Mouse (Mus musculus) liver, embryonic 11.5 days (tissue): ENCODE data around the gene Cercam. TPM values are rescaled to one million over a fixed set of nuclear protein-coding genes. Genes with fewer than 3 reads are reported as not detected.

Experiments used
- ATAC-seq: fragments of 200-750 bp; cut with Nextera tagmentation; replicated peaks from 2 replicates; pipeline ENCODE4 v1.8.0; 2017; ENCODE audit warnings: moderate number of reproducible peaks, mild to moderate bottlenecking, moderate TSS enrichment, moderate library complexity; ENCODE audit not compliant: low FRiP score
- DNase-seq: peaks from one replicate; pipeline ENCODE4 v3.0.0-alpha.2; 2017; ENCODE audit warnings: low spot score
- H3K27ac ChIP-seq: fragments of 300-500 bp; sonication (generic); 2 replicates; pipeline ENCODE4 v1.5.1; 2014; ENCODE audit warnings: mild to moderate bottlenecking, low read depth, low read length, control low read depth
- H3K27me3 ChIP-seq: fragments of 300-500 bp; sonication (generic); replicated peaks from 2 replicates; pipeline ENCODE4 v1.6.1; 2014; ENCODE audit warnings: low read length, mixed read lengths; ENCODE audit not compliant: control insufficient read depth, insufficient read depth
- H3K36me3 ChIP-seq: fragments of 300-500 bp; sonication (generic); 2 replicates; pipeline ENCODE4 v1.6.1; 2014; ENCODE audit warnings: mild to moderate bottlenecking, low read length, moderate library complexity, mixed read lengths; ENCODE audit not compliant: control insufficient read depth, insufficient read depth
- H3K4me1 ChIP-seq: fragments of 300-500 bp; sonication (generic); replicated peaks from 2 replicates; pipeline ENCODE4 v1.6.1; 2014; ENCODE audit warnings: low read length, mixed read lengths; ENCODE audit not compliant: control insufficient read depth, insufficient read depth
- H3K4me2 ChIP-seq: fragments of 300-500 bp; sonication (generic); 2 replicates; pipeline ENCODE4 v1.6.1; 2014; ENCODE audit warnings: mild to moderate bottlenecking, control low read depth, moderate library complexity
- H3K4me3 ChIP-seq: fragments of 300-500 bp; sonication (generic); 2 replicates; pipeline ENCODE4 v1.5.1; 2014; ENCODE audit warnings: low read depth, low read length, control low read depth
- H3K9ac ChIP-seq: fragments of 300-500 bp; sonication (generic); 2 replicates; pipeline ENCODE4 v1.6.1; 2014; ENCODE audit warnings: low read depth, low read length, control low read depth
- H3K9me3 ChIP-seq: fragments of 300-500 bp; sonication (generic); 2 replicates; pipeline ENCODE4 v1.6.1; 2016; ENCODE audit warnings: low read length, inconsistent platforms, mixed read lengths; ENCODE audit not compliant: control insufficient read depth
- WGBS: fragments of 180-500 bp; shearing (Covaris S2); extraction: QIAGEN DNeasy Blood & Tissue Kit; methylation state at CpG from one replicate; pipeline ENCODE4 v1.1.7; 2014; 5-methylcytosine and 5-hydroxymethylcytosine counted together
- polyA plus RNA-seq: library from polyadenylated mRNA; unstranded; fragments of >200 nt; fragmentation: Nextera tagmentation; extraction: Ambion mirVana; gene quantifications from 2 replicates; pipeline ENCODE4 v1.2.1, GENCODE M21; 2014

Gene Cercam
- 49.0 and 54.3 TPM in 2 replicates for polyA plus RNA-seq

DNA sequence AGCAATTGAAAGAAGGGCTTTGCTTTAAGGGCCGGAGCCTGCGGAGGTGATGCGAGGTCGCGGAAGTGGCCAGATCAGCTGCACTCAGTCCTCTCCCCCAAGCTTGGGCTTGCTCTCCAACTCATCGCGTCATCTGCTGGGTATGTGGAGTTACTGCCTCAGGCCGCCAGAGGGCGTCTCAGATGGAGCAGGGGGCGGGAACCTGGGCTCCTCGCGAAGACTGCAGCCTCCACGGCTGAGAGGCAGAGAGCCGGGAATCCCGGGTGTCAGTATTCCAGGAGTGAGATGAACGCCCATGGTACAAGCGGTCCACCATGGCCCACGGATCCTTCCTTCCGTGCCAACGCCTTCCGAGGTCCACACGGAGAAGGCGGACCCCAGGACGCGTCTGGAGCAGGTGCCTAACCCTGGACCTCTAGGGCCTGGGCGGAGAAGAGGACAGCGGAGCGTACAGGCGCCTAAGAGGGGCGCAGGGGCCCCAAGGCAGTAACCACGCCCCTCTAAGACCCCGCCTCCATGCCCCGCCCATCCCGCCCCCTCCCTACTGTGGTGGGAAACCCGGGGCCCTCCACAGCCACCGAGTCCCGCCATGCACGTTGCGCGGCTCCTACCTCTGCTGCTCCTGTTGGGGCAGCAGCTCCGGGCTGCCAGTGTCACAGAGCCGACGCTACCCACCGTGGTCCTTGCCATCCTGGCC is at the start of gene Cercam:
Gene Cercam (plus strand): TSS at position 216 of the 697 bp plus-strand sequence.
- under 1% methylated on average over 44 of the region's 44 CpGs for WGBS
- H3K4me2 ChIP-seq, result peak within 1 kb of the TSS; percentile 97
- H3K4me1 ChIP-seq, result peaks cover 6% of the 10 kb centered on the region

DNA sequence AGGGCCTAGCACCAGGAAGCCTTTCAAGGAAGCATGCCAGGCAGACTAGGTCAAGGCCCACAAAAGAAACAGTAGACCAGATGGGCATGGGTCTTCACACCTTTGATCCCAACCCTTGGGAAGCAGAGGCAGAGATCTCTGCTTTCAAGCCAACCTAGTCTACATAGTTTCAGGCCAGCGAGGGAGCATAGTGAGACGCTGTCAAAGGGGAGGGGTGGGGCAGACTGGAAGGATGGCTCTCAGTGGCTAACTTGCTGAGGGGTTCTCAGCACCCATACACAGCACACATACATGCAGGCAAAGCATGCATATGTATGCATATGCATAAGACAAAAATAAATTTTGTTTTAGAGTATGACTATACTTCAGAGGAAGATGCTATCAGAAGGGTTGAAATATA is 49.6 kb upstream of the Cercam start:
- 32% methylated on average over 2 of the region's 2 CpGs for WGBS
- Histone ChIP-seq H3K9me3 (no peaks in the 10 kb centered on the region), H3K36me3 (no peaks in the 10 kb centered on the region), H3K27me3 (no peaks in the 10 kb centered on the region), H3K4me3 (no peak overlapping the region), H3K9ac (no peak overlapping the region), H3K27ac (peak overlapping the region; percentile 88; the same call in 1 of the 2 replicates), H3K4me1 (peaks cover 13% of the 10 kb centered on the region), H3K4me2 (peak overlapping the region; percentile 95)
- no peak for DNase-seq
- no peak for ATAC-seq

More for the DNA sequence above, at the start of gene Cercam:
- peaks cover 11% of the 10 kb centered on the region for H3K36me3 ChIP-seq
- DNase-seq (peak; percentile 92), ATAC-seq (peak; percentile 87)
- peak within 1 kb of the TSS; percentile 68 for H3K4me3 ChIP-seq
- peak within 1 kb of the TSS; percentile 85 for H3K9ac ChIP-seq
- no peaks in the 10 kb centered on the region for H3K9me3 ChIP-seq
- no peaks in the 10 kb centered on the region for H3K27me3 ChIP-seq
- H3K27ac ChIP-seq, result peak within 1 kb of the TSS; percentile 97

DNA sequence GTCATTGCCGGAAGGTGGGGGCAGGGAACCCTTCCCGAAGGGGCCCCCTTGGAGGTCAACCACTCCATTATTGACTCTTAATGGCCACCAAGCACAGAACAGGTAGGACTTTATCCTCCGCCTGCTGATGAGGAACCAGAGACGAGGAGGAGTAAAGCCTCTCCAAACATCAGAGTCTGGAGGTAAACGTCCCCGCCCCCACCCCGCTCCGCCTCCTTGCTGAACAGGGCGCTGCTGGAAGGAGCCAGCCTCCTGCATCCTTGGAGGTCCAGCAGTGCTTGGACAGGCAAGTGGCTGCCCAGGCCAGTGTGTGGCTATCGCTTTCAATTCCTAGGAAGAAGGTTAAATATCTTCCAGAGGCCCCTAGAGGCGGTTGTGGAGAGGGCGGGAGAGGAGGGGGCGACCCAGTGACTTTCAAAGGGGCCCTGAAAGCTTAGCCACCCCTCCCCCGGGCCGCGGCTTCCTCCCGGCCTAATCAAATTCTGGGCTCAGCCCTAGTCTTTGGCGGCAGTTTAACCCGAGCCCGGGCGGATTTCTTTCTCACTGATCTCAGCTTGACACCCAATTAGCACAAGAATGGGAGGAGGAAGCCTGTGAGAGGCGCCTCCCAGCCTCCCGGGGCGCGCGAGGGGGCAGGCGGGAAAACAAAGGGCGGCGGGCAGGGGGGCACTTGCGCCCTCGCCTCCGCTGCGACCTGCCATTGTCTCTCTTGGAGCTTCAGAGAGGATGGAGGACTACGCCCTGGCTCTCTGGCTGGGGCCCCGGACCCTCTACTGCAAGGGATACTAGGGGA is 48.7 kb upstream of the Cercam start, which contains the start of gene Urm1:
Gene Urm1 (plus strand): TSS at position 51 of the 793 bp plus-strand sequence.
- Histone ChIP-seq H3K9ac (peak within 1 kb of the TSS; percentile 72), H3K4me3 (peak within 1 kb of the TSS; percentile 52), H3K36me3 (no peaks in the 10 kb centered on the region), H3K4me2 (peak within 1 kb of the TSS; percentile 95), H3K4me1 (peaks cover 13% of the 10 kb centered on the region), H3K9me3 (no peaks in the 10 kb centered on the region), H3K27me3 (no peaks in the 10 kb centered on the region), H3K27ac (peak within 1 kb of the TSS; percentile 88)
- ATAC-seq, result peak; percentile 72
- DNase-seq, result peak; percentile 81
- WGBS, result 2% methylated on average over 35 of the region's 35 CpGs

DNA sequence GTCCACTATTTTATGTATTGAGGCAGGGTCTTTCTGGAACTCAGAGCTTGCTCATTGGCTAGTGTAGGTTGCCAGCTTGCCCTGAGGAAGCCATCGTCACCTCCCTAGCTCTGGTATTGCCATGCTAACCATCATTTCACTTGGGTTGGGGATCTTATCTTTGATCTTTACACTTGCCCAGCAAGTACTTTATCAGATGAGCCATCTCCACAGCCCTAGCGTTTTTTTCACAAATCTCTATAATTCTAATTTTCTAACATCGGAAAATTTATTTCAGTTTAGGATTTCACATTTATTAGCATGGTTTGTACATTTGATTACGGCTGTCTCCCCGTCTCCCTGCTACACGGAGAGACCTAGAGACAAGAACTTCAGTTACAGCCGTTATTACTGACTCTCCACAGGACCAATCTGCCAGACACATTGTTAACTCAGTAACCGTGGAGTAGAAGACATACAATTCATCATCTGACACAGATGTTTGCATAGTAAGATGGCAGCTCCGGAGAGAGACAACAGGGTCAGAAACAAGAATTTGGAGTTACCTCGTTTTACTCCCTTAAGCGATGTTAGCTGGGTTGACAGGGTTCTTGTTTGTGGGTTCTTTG is 42.5 kb upstream of the Cercam start:
- no peaks in the 10 kb centered on the region for H3K27me3 ChIP-seq
- peak overlapping the region; percentile 83 for H3K4me2 ChIP-seq
- peaks cover 15% of the 10 kb centered on the region for H3K4me1 ChIP-seq
- peak overlapping the region; percentile 84 for H3K9ac ChIP-seq
- H3K36me3 ChIP-seq, result no peaks in the 10 kb centered on the region
- H3K27ac ChIP-seq, result peak overlapping the region; percentile 89
- 12% methylated on average over 11 of the region's 11 CpGs for WGBS
- no peaks in the 10 kb centered on the region for H3K9me3 ChIP-seq
- ATAC-seq (peak; percentile 20), DNase-seq (no peak)
- H3K4me3 ChIP-seq, result peak overlapping the region; percentile 97

DNA sequence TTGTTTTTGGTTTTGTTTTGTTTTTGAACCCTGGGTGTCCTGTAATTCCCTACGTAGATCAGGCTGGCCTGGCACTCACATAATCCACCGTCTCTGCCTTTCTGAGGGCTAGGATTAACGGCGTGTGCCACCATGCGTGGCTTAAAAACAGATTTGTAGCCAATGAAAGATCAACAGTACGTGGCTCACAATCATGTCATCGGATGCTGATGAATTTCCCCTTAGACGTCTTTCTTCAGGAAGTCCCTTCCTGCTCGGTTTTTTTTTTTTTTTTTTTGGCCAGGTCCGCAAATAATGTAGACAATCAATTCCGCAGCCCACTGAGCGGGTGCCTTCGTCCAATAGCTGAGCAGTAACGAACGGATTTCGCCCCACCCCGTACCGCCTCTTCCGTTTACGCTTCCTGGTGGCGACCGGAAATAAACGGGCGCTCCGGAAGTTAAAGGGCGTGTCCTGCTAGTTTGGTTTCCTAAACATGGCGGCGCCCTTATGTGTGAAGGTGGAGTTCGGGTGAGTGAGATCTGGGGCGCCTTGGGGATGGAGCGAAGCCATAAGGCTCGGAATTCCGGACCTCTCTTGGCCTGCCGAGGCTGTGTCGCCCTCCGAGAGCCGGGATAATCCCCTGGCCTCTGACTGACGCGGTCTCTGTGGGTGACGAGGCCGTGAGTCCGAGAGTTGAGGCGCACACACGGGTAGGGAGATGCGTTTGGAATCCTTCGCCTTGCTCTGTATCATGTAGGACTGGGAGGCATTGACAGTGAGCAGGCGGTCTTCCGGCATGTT is 41.8 kb upstream of the Cercam start:
- under 1% methylated on average over 48 of the region's 48 CpGs for WGBS
- Histone ChIP-seq H3K4me3 (peak overlapping the region; percentile 97), H3K4me2 (peak overlapping the region; percentile 83), H3K27me3 (no peaks in the 10 kb centered on the region), H3K9ac (peak overlapping the region; percentile 84), H3K27ac (peak overlapping the region; percentile 89), H3K9me3 (no peaks in the 10 kb centered on the region), H3K36me3 (no peaks in the 10 kb centered on the region), H3K4me1 (peaks cover 15% of the 10 kb centered on the region)
- peak; percentile 95 for DNase-seq
- peak; percentile 98 for ATAC-seq

DNA sequence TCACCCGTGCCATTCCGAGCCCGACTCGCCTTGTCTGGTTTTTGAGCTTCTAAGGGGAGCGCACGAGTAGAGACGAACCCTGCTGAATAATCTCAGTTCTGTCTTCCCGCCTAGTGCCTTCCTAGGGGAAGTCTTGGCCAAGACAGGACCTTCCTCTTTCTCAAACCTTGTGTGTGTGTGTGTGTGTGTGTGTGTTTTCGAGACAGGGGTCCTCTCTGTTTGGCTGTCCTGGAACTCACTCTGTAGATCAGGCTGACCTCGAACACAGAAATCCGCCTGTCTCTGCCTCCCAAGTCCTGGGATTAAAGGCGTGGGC is 41.3 kb upstream of the Cercam start:
- no peaks in the 10 kb centered on the region for H3K27me3 ChIP-seq
- H3K9me3 ChIP-seq, result no peaks in the 10 kb centered on the region
- peaks cover 15% of the 10 kb centered on the region for H3K4me1 ChIP-seq
- ATAC-seq (no peak), DNase-seq (no peak)
- WGBS, result 2% methylated on average over 12 of the region's 12 CpGs
- peak overlapping the region; percentile 49; the same call in 1 of the 2 replicates for H3K27ac ChIP-seq
- H3K4me3 ChIP-seq, result peak overlapping the region; percentile 97
- no peaks in the 10 kb centered on the region for H3K36me3 ChIP-seq
- H3K9ac ChIP-seq, result peak overlapping the region; percentile 84
- H3K4me2 ChIP-seq, result peak overlapping the region; percentile 73

DNA sequence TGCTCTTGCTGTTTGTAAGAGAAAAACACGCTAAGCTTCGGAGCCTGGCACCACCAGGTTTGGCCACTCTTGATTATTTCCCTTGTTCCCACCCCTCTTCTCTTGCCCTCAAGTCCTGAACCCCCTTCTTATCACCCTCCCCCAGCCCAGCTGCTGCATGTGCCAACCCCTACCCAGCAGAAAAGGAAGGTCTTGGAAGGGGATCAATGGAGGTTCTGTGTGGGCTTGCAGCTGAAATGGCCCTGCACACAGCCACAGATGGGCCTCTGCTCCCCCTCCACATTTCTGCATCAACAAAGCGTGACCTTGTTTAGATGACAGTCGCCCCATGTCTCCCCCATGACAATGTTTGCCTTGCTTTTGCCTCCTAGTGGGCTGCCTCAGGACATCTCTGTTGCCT is 37.9 kb upstream of the Cercam start:
- H3K36me3 ChIP-seq, result peaks cover 3% of the 10 kb centered on the region; the same call in 1 of the 2 replicates
- H3K4me1 ChIP-seq, result peaks cover 13% of the 10 kb centered on the region
- no peak overlapping the region for H3K4me3 ChIP-seq
- H3K4me2 ChIP-seq, result no peak overlapping the region
- no peaks in the 10 kb centered on the region for H3K27me3 ChIP-seq
- no peaks in the 10 kb centered on the region for H3K9me3 ChIP-seq
- ATAC-seq, result no peak
- no peak overlapping the region for H3K27ac ChIP-seq
- 89% methylated on average over 4 of the region's 4 CpGs for WGBS
- DNase-seq, result no peak
- no peak overlapping the region for H3K9ac ChIP-seq

DNA sequence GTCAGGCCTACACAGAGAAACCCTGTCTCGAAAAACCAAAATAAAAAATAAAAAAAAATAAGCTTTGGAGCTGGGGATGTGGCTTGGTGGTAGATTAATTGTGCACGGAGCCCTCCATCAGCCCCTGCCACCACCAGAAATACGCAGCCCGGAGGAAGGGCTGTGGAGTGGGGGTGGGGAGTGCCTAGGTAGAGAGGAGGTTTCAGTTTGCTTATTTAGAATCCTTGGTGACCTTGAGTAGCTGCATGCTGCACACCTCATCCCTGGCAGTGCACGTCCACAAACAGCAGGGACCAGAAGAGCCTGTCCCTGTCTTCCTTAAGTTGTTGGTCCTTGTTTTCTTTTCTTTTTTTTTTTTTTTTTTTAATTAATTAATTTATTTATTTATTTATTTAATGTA is 35.2 kb upstream of the Cercam start:
- WGBS, result 87% methylated on average over 5 of the region's 5 CpGs

More for the DNA sequence above, 35.2 kb upstream of the Cercam start:
- Histone ChIP-seq H3K9me3 (no peaks in the 10 kb centered on the region), H3K4me3 (no peak overlapping the region), H3K4me2 (no peak overlapping the region), H3K9ac (no peak overlapping the region), H3K27ac (no peak overlapping the region), H3K27me3 (no peaks in the 10 kb centered on the region), H3K4me1 (peaks cover 2% of the 10 kb centered on the region), H3K36me3 (peaks cover 5% of the 10 kb centered on the region; the same call in 1 of the 2 replicates)
- no peak for ATAC-seq
- no peak for DNase-seq
